Mouse (Mus musculus): ENCODE results near the gene Kcmf1. TPM values are rescaled to one million over a fixed set of nuclear protein-coding genes. Genes with fewer than 3 reads are reported as not detected.
"Not testable (repeated sequence)": the region's sequence is repeated elsewhere in the genome, so short reads cannot be mapped to it uniquely, and the experiment has no call there.

Gene Kcmf1
- total and polyA plus RNA-seq, 2 experiments from 2014 or later: 52.1 to 93.7 TPM

DNA sequence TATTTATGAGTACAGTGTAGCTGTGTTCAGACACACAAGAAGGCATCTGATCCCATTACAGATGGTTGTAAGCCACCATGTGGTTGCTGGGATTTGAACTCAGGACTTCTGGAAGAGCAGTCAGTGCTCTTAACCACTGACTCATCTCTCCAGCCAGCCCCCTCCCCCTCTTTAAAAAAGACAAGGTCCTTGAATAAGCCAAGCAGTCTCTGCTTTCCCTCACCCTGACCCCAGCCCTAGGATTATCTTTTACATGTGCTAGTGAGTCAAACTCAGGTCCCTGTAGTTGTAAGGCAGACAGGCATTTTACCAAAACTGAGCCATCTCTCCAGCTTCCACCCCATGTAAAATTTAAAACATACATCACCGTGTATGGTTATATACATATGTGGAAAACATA is 32.0 kb downstream of the Kcmf1 start:
- no peaks in the 10 kb centered on the region for H3K9me3 ChIP-seq (replicated peaks; ENCODE audit: control insufficient read depth, low read length)
- WGBS: 92% methylated on average over 1 of the region's 1 CpGs
- ATAC-seq (ENCODE audit: insufficient read depth, low read depth): no peak

DNA sequence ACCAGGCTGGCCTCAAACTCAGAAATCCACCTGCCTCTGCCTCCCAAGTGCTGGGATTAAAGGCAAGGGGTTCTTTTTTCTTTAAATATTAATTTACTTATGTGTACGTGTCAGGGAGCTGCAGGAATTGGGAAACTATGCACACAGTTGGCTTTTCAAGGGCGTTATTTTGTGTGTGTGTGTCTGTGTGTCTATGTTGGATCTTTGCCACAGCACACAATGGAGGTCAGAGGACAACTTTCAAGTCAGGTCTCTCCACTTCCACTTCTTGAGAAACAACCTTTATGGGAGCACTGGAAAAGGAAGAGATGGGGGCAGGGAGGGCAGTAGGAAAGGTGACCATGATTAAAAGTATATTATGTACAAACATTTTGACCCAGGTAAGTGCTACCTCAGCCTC is 33.5 kb downstream of the Kcmf1 start:
- Histone ChIP-seq H3K27ac (ENCODE audit: low read depth) (no peak overlapping the region), H3K4me2 (ENCODE audit: low read depth, low read length) (no peak overlapping the region), H3K4me1 (ENCODE audit: control insufficient read depth, insufficient read depth) (peaks cover 19% of the 10 kb centered on the region), H3K9me3 (replicated peaks; ENCODE audit: control insufficient read depth, low read length) (no peaks in the 10 kb centered on the region), H3K36me3 (replicated peaks; ENCODE audit: control insufficient read depth, insufficient read depth, low read length) (0 out of 2 replicates have a peak, but pooled peaks cover 6% of the 10 kb centered on the region), H3K4me3 (ENCODE audit: low read depth, low read length) (no peak overlapping the region), H3K9ac (replicated peaks; ENCODE audit: low read depth, low read length) (no peak overlapping the region), H3K27me3 (ENCODE audit: control insufficient read depth, insufficient read depth, low read length) (no peaks in the 10 kb centered on the region)
- WGBS: 66% methylated on average over 2 of the region's 2 CpGs
- DNase-seq (ENCODE audit: low spot score) (no peak), ATAC-seq (ENCODE audit: insufficient read depth, low read depth) (no peak)
- TF ChIP-seq CTCF (IDR thresholded peaks at IDR 0.05; ENCODE audit: low read depth) (no peak), EP300 (IDR thresholded peaks at IDR 0.05; ENCODE audit: low read depth) (no peak)

More for the DNA sequence above, 32.0 kb downstream of the Kcmf1 start:
- DNase-seq (ENCODE audit: low spot score): no peak
- TF ChIP-seq EP300 (IDR thresholded peaks at IDR 0.05; ENCODE audit: low read depth) (no peak), CTCF (IDR thresholded peaks at IDR 0.05; ENCODE audit: low read depth) (no peak)
- Histone ChIP-seq H3K27me3 (ENCODE audit: control insufficient read depth, insufficient read depth, low read length) (no peaks in the 10 kb centered on the region), H3K4me3 (ENCODE audit: low read depth, low read length) (no peak overlapping the region), H3K4me1 (ENCODE audit: control insufficient read depth, insufficient read depth) (peaks cover 19% of the 10 kb centered on the region), H3K36me3 (replicated peaks; ENCODE audit: control insufficient read depth, insufficient read depth, low read length) (0 out of 2 replicates have a peak, but pooled peaks cover 3% of the 10 kb centered on the region), H3K9ac (replicated peaks; ENCODE audit: low read depth, low read length) (no peak overlapping the region), H3K27ac (ENCODE audit: low read depth) (no peak overlapping the region), H3K4me2 (ENCODE audit: low read depth, low read length) (no peak overlapping the region)

DNA sequence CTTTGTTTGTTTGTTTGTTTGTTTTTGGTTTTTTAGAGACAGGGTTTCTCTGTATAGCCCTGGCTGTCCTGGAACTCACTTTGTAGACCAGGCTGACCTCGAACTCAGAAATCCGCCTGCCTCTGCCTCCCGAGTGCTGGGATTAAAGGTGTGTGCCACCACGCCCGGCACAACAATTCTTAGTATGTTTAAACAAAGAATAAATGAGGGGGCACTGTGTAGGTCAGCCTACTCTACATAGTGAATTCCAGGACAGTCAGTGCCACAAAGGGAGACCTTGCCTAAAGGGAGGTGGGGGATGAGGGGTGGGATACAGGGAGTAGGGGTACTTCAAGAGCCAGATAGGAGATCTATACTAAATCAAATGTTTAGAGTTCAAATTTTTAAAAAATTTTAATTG is 37.1 kb downstream of the Kcmf1 start:
- not testable (repeated sequence) for H3K4me2 ChIP-seq (ENCODE audit: low read depth, low read length); H3K27me3 ChIP-seq (ENCODE audit: control insufficient read depth, insufficient read depth, low read length); ATAC-seq (ENCODE audit: insufficient read depth, low read depth); H3K27ac ChIP-seq (ENCODE audit: low read depth); H3K9ac ChIP-seq (replicated peaks; ENCODE audit: low read depth, low read length); DNase-seq (ENCODE audit: low spot score); H3K4me3 ChIP-seq (ENCODE audit: low read depth, low read length); H3K9me3 ChIP-seq (replicated peaks; ENCODE audit: control insufficient read depth, low read length); H3K4me1 ChIP-seq (ENCODE audit: control insufficient read depth, insufficient read depth)
- H3K36me3 ChIP-seq (replicated peaks; ENCODE audit: control insufficient read depth, insufficient read depth, low read length): peaks cover 23% of the 10 kb centered on the region
- WGBS: 87% methylated on average over 5 of the region's 5 CpGs

DNA sequence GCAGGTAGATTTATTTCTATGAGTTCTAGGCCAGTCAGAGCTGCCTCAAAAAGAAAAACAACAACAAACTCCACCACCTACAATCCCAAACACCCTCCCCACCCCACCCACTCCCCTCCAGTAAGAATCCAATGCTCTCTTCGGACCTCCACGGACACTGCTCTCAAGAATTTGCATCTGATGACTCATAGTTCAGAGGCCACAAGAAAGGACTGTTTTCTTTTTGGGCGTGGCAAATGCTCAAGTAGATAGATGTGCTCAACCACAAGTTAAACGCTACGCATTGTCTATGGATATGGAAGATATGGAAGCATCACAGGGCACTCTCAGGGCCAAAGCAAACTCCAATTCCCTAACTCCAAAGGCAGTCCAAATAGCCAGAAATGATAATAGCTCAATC is 45.5 kb downstream of the Kcmf1 start:
- TF ChIP-seq CTCF (IDR thresholded peaks at IDR 0.05; ENCODE audit: low read depth) (no peak), EP300 (IDR thresholded peaks at IDR 0.05; ENCODE audit: low read depth) (no peak)
- no peak overlapping the region for H3K9ac ChIP-seq (replicated peaks; ENCODE audit: low read depth, low read length)
- no peaks in the 10 kb centered on the region; the same call in 1 of the 2 replicates for H3K4me1 ChIP-seq (ENCODE audit: control insufficient read depth, insufficient read depth)
- H3K36me3 ChIP-seq (replicated peaks; ENCODE audit: control insufficient read depth, insufficient read depth, low read length): peaks cover 62% of the 10 kb centered on the region
- DNase-seq (ENCODE audit: low spot score): no peak
- WGBS: 74% methylated on average over 5 of the region's 5 CpGs
- H3K27ac ChIP-seq (ENCODE audit: low read depth): no peak overlapping the region
- H3K9me3 ChIP-seq (replicated peaks; ENCODE audit: control insufficient read depth, low read length): no peaks in the 10 kb centered on the region
- H3K4me2 ChIP-seq (ENCODE audit: low read depth, low read length): no peak overlapping the region
- no peak overlapping the region for H3K4me3 ChIP-seq (ENCODE audit: low read depth, low read length)
- no peak for ATAC-seq (ENCODE audit: insufficient read depth, low read depth)
- H3K27me3 ChIP-seq (ENCODE audit: control insufficient read depth, insufficient read depth, low read length): no peaks in the 10 kb centered on the region

DNA sequence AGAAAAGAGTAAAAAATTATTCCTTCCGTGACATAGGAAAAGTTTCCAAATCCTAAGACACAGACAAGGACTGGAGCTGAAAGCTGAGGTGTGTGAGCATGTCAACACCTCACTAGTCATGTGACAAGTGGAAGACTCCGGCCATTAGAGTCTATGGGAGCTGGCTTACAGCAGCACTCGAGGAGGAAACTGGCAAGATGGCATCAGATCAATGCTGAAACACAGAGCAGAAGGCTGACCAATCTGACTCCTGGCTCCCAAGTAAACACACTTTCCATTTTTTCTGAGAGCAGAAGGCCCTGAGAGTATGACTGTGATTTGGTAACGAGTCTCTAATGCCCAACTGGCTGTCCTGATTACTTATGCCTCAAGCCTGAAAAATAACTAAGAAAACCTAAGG is 47.6 kb downstream of the Kcmf1 start:
- 55% methylated on average over 4 of the region's 4 CpGs for WGBS
- Histone ChIP-seq H3K4me3 (ENCODE audit: low read depth, low read length) (no peak overlapping the region), H3K9me3 (replicated peaks; ENCODE audit: control insufficient read depth, low read length) (no peaks in the 10 kb centered on the region), H3K27me3 (ENCODE audit: control insufficient read depth, insufficient read depth, low read length) (no peaks in the 10 kb centered on the region), H3K9ac (replicated peaks; ENCODE audit: low read depth, low read length) (no peak overlapping the region), H3K4me1 (ENCODE audit: control insufficient read depth, insufficient read depth) (no peaks in the 10 kb centered on the region; the same call in 1 of the 2 replicates), H3K36me3 (replicated peaks; ENCODE audit: control insufficient read depth, insufficient read depth, low read length) (peaks cover 63% of the 10 kb centered on the region), H3K4me2 (ENCODE audit: low read depth, low read length) (no peak overlapping the region), H3K27ac (ENCODE audit: low read depth) (peak overlapping the region; percentile 20; the same call in 1 of the 2 replicates)
- no peak for TF ChIP-seq EP300 (IDR thresholded peaks at IDR 0.05; ENCODE audit: low read depth)
- TF ChIP-seq CTCF (IDR thresholded peaks at IDR 0.05; ENCODE audit: low read depth): no peak
- DNase-seq (ENCODE audit: low spot score) (no peak), ATAC-seq (ENCODE audit: insufficient read depth, low read depth) (no peak)

DNA sequence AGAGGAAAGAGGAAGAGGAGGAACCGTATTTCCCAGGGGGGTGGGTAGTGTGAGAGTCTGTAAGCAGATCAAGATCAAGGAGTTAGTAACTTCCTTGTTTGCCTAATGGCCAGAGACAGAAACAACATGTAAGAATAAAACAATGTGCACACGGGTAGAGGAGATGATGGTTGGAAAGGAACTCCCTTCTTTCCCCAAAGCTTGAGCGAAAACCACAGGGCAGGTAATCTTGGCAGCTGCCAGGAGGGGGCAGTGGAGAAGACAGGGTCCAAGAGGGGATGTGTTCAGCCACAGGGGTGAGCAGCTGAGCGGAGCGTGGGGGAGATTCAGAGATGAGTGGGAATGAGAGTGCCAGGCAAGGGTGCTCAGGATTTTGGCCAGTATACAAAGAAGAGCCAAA is 48.1 kb downstream of the Kcmf1 start:
- no peaks in the 10 kb centered on the region; the same call in 1 of the 2 replicates for H3K4me1 ChIP-seq (ENCODE audit: control insufficient read depth, insufficient read depth)
- H3K27ac ChIP-seq (ENCODE audit: low read depth): no peak overlapping the region
- ATAC-seq (ENCODE audit: insufficient read depth, low read depth): no peak; the same call in 1 of the 2 replicates
- no peak for TF ChIP-seq EP300 (IDR thresholded peaks at IDR 0.05; ENCODE audit: low read depth)
- TF ChIP-seq CTCF (IDR thresholded peaks at IDR 0.05; ENCODE audit: low read depth): peak; percentile 55
- no peaks in the 10 kb centered on the region for H3K9me3 ChIP-seq (replicated peaks; ENCODE audit: control insufficient read depth, low read length)
- no peak overlapping the region for H3K4me3 ChIP-seq (ENCODE audit: low read depth, low read length)
- H3K9ac ChIP-seq (replicated peaks; ENCODE audit: low read depth, low read length): no peak overlapping the region
- no peak overlapping the region for H3K4me2 ChIP-seq (ENCODE audit: low read depth, low read length)
- WGBS: 66% methylated on average over 5 of the region's 5 CpGs
- peaks cover 63% of the 10 kb centered on the region for H3K36me3 ChIP-seq (replicated peaks; ENCODE audit: control insufficient read depth, insufficient read depth, low read length)
- DNase-seq (ENCODE audit: low spot score): peak; percentile 20
- H3K27me3 ChIP-seq (ENCODE audit: control insufficient read depth, insufficient read depth, low read length): no peaks in the 10 kb centered on the region
